Mouse (Mus musculus) limb, embryonic 12.5 days (tissue): ENCODE measurements around the gene Gpatch4. TPM values are rescaled to one million over a fixed set of nuclear protein-coding genes. Genes with fewer than 3 reads are reported as not detected.

Source experiments
- ATAC-seq: fragments of 200-750 bp; cut with Nextera tagmentation; 2 replicates; pipeline ENCODE4 v1.8.0; 2017; ENCODE audit warnings: low read depth, moderate TSS enrichment; ENCODE audit not compliant: insufficient number of reproducible peaks, insufficient read depth, low FRiP score, low TSS enrichment
- H3K27ac ChIP-seq: fragments of 300-500 bp; sonication (generic); 2 replicates; pipeline ENCODE4 v1.5.1; 2016; ENCODE audit warnings: mild to moderate bottlenecking, moderate library complexity
- H3K27me3 ChIP-seq: fragments of 300-500 bp; sonication (generic); 2 replicates; pipeline ENCODE4 v1.6.1; 2016; ENCODE audit warnings: mild to moderate bottlenecking, moderate library complexity
- H3K36me3 ChIP-seq: fragments of 300-500 bp; sonication (generic); 2 replicates; pipeline ENCODE4 v1.6.1; 2016; ENCODE audit warnings: mild to moderate bottlenecking, moderate library complexity
- H3K4me1 ChIP-seq: fragments of 300-500 bp; sonication (generic); replicated peaks from 2 replicates; pipeline ENCODE4 v1.6.1; 2016
- H3K4me2 ChIP-seq: fragments of 300-500 bp; sonication (generic); 2 replicates; pipeline ENCODE4 v1.6.1; 2016; ENCODE audit warnings: mild to moderate bottlenecking, moderate library complexity
- H3K4me3 ChIP-seq: fragments of 300-500 bp; sonication (generic); replicated peaks from 2 replicates; pipeline ENCODE4 v1.5.1; 2016; ENCODE audit warnings: mild to moderate bottlenecking
- H3K9ac ChIP-seq: fragments of 300-500 bp; sonication (generic); replicated peaks from 2 replicates; pipeline ENCODE4 v1.6.1; 2016; ENCODE audit warnings: mild to moderate bottlenecking, moderate library complexity
- H3K9me3 ChIP-seq: fragments of 300-500 bp; sonication (generic); 2 replicates; pipeline ENCODE4 v1.6.1; 2016; ENCODE audit warnings: mild to moderate bottlenecking, moderate library complexity
- WGBS: fragments of 180-500 bp; shearing (Covaris S2); methylation state at CpG from one replicate; pipeline ENCODE4 v1.1.7; 2016; 5-methylcytosine and 5-hydroxymethylcytosine counted together
- polyA plus RNA-seq: library from polyadenylated mRNA; unstranded; fragments of >200 nt; fragmentation: Nextera tagmentation; extraction: Ambion mirVana; gene quantifications from 2 replicates; pipeline ENCODE4 v1.2.1, GENCODE M21; 2016

Gene Gpatch4
- polyA plus RNA-seq, 1 experiment from 2014 or later: 30.8 TPM

- no peaks in the 10 kb centered on the region for H3K9me3 ChIP-seq
- WGBS: 65% methylated on average over 1 of the region's 1 CpGs
- no peak overlapping the region for H3K4me3 ChIP-seq
- H3K9ac ChIP-seq: no peak overlapping the region
- no peaks in the 10 kb centered on the region for H3K36me3 ChIP-seq
- peaks cover 58% of the 10 kb centered on the region for H3K27me3 ChIP-seq
- no peak overlapping the region for H3K27ac ChIP-seq
- no peaks in the 10 kb centered on the region for H3K4me1 ChIP-seq
- H3K4me2 ChIP-seq: no peak overlapping the region
- no peak for ATAC-seq
Measured at GRCm38 (mm10) chr3:88035561-88036293, 7.2 kb upstream of the Gpatch4 start.

DNA sequence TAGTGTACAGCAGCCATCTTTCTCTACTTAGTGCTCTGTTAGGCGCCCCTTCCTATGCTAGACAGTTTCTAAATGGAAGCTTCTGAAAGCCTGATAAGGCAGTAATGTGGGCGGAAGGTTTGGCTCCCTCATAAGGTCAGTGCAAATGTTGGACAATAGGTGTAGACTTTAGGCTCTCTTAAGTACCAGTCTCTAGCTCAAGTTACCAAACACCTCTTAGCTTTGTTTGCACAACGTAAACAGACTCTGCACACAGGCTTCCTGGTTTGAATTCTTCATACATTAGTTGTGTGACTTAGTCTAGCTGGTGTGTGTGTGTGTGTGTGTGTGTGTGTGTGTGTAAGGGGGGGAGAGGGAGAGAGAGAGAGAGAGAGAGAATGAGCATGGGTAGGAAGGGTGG lies 6.6 kb downstream of the Gpatch4 start:
- Histone ChIP-seq H3K9ac (no peak overlapping the region), H3K36me3 (peaks cover 49% of the 10 kb centered on the region)
- 85% methylated on average over 3 of the region's 3 CpGs for WGBS

GRCm38 (mm10) chr3:88057030-88057429 lies 14.1 kb downstream of the Gpatch4 start:
- H3K4me2 ChIP-seq: peak overlapping the region; percentile 87
- peaks cover 13% of the 10 kb centered on the region for H3K4me1 ChIP-seq
- H3K36me3 ChIP-seq: peaks cover 50% of the 10 kb centered on the region
- H3K27ac ChIP-seq: no peak overlapping the region
- no peaks in the 10 kb centered on the region for H3K9me3 ChIP-seq
- ATAC-seq: no peak
- H3K4me3 ChIP-seq: peak overlapping the region; percentile 91
- no peaks in the 10 kb centered on the region for H3K27me3 ChIP-seq
- 88% methylated on average over 6 of the region's 6 CpGs for WGBS
- H3K9ac ChIP-seq: peak overlapping the region; percentile 91

More for the DNA sequence above, 6.6 kb downstream of the Gpatch4 start:
- H3K27me3 ChIP-seq: no peaks in the 10 kb centered on the region
- H3K27ac ChIP-seq: no peak overlapping the region
- no peak overlapping the region for H3K4me3 ChIP-seq
- no peak for ATAC-seq
- H3K4me1 ChIP-seq: no peaks in the 10 kb centered on the region
- no peaks in the 10 kb centered on the region for H3K9me3 ChIP-seq
- no peak overlapping the region for H3K4me2 ChIP-seq

DNA sequence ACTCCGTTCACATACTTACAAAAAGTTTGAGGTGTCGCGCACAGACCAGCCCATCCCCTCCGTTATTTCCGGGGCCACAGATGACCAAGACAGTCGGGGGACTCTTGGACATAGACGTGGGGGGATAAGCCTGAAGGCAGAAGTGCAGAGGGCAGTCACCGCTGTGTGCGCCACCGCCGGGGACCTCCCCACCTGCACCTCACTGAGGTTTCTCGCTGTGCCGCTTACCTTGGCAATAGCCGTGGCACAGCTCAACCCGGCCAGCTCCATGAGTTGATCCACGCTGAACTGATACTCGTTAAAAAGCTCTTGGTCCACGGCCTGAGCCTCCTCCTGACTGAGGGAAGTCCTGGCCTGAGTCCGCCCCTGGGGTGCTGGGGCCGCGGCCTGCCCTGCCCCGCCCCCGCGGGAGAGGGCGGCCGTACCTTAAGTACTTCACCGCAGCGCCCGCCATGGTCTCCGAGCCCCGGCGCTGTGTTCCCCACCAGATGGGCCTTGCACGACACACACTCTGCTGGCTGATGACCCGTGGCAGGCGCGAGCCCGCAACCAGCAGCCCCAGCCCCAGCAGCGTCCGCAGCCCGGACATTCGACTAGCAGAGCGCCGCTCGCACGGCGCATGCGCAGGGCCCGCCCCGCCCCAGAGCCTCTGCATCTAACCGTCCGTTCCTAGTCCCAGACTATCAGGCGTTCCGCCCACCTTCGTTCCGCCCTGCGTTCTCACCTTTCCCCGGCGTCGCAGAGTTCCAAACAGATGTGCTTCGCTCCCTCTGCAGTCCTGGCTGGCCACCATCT lies 15.2 kb downstream of the Gpatch4 start, which contains the start of gene Naxe:
Gene Naxe (minus strand): TSS at position 594 of the 795 bp plus-strand sequence.
- WGBS: 2% methylated on average over 60 of the region's 60 CpGs

GRCm38 (mm10) chr3:88068386-88068785 lies 25.5 kb downstream of the Gpatch4 start:
- Histone ChIP-seq H3K9me3 (no peaks in the 10 kb centered on the region), H3K9ac (no peak overlapping the region), H3K36me3 (no peaks in the 10 kb centered on the region), H3K4me1 (0 out of 2 replicates have a peak, but pooled peaks cover 6% of the 10 kb centered on the region), H3K4me3 (no peak overlapping the region), H3K27ac (no peak overlapping the region), H3K27me3 (0 out of 2 replicates have a peak, but pooled peaks cover 14% of the 10 kb centered on the region), H3K4me2 (no peak overlapping the region)
- no peak for ATAC-seq
- 25% methylated on average over 2 of the region's 2 CpGs for WGBS

More for the DNA sequence above, 15.2 kb downstream of the Gpatch4 start, which contains the start of gene Naxe:
- Histone ChIP-seq H3K4me1 (peaks cover 13% of the 10 kb centered on the region), H3K27ac (peak within 1 kb of the TSS; percentile 84), H3K36me3 (peaks cover 40% of the 10 kb centered on the region), H3K4me2 (peak within 1 kb of the TSS; percentile 87), H3K9ac (peak within 1 kb of the TSS; percentile 91), H3K4me3 (peak within 1 kb of the TSS; percentile 91), H3K27me3 (no peaks in the 10 kb centered on the region), H3K9me3 (no peaks in the 10 kb centered on the region)
- ATAC-seq: peak; percentile 93

- ATAC-seq: peak; percentile 44; the same call in 1 of the 2 replicates
Measured at GRCm38 (mm10) chr3:88071783-88072182, 28.9 kb downstream of the Gpatch4 start.

GRCm38 (mm10) chr3:88073631-88074030 lies 30.7 kb downstream of the Gpatch4 start:
- no peak overlapping the region for H3K27ac ChIP-seq
- 0 out of 2 replicates have a peak, but pooled peaks cover under 1% of the 10 kb centered on the region for H3K4me1 ChIP-seq
- no peak for ATAC-seq
- H3K4me3 ChIP-seq: no peak overlapping the region
- no peak overlapping the region for H3K4me2 ChIP-seq
- WGBS: 47% methylated on average over 2 of the region's 2 CpGs
- H3K36me3 ChIP-seq: no peaks in the 10 kb centered on the region
- H3K9ac ChIP-seq: no peak overlapping the region
- H3K9me3 ChIP-seq: no peaks in the 10 kb centered on the region
- H3K27me3 ChIP-seq: 0 out of 2 replicates have a peak, but pooled peaks cover 17% of the 10 kb centered on the region

More at GRCm38 (mm10) chr3:88071783-88072182, 28.9 kb downstream of the Gpatch4 start:
- no peak overlapping the region for H3K27ac ChIP-seq
- 0 out of 2 replicates have a peak, but pooled peaks cover 6% of the 10 kb centered on the region for H3K4me1 ChIP-seq
- H3K4me2 ChIP-seq: no peak overlapping the region
- 0 out of 2 replicates have a peak, but pooled peaks cover 14% of the 10 kb centered on the region for H3K27me3 ChIP-seq
- no peak overlapping the region for H3K9ac ChIP-seq
- no peaks in the 10 kb centered on the region for H3K9me3 ChIP-seq
- H3K36me3 ChIP-seq: no peaks in the 10 kb centered on the region
- WGBS: 5% methylated on average over 5 of the region's 5 CpGs
- H3K4me3 ChIP-seq: no peak overlapping the region

DNA sequence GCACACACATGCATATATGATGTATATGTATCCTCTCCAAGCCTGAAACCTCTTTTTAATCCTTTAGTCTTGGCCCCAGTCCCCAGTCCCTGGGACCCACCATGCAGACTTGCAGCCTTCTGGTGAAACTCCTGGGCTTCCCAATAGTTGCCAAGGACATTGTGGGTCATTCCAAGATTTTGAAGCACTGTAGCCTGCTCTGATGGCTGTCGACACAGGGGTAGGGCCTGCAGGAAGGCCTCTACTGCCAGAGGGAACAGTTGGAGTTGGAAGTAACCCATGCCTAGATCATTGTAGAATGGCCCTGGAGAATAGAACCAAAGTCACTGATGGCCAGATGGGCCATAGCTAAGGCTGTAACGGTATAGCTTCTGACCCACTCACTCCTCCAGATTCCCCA lies 31.4 kb downstream of the Gpatch4 start:
- WGBS: 72% methylated on average over 2 of the region's 2 CpGs
- Histone ChIP-seq H3K36me3 (no peaks in the 10 kb centered on the region), H3K9me3 (no peaks in the 10 kb centered on the region), H3K4me3 (no peak overlapping the region), H3K4me2 (no peak overlapping the region), H3K4me1 (no peaks in the 10 kb centered on the region), H3K27me3 (0 out of 2 replicates have a peak, but pooled peaks cover 17% of the 10 kb centered on the region), H3K27ac (no peak overlapping the region), H3K9ac (no peak overlapping the region)
- ATAC-seq: no peak

DNA sequence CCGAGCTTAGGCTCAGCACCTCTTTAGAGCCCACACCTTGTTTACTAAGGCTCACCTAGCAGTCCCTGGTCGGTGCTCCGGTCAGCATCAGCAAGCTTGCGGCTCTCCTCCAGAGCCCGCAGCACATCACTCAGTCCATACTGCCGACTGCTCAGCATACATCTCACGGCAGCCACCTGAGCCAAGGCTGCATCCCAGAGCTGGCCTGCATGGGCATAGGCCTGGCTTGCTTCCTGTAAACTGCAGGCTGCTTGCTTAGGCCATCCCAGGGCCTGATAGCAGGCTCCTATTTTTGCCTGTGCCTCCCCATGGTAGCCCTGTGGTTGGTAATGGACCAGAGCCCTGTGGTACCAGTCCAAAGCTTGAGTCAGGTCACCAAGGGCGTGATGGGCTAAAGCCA lies 31.9 kb downstream of the Gpatch4 start:
- no peak for ATAC-seq
- no peaks in the 10 kb centered on the region for H3K36me3 ChIP-seq
- H3K9ac ChIP-seq: no peak overlapping the region
- 68% methylated on average over 8 of the region's 8 CpGs for WGBS
- H3K9me3 ChIP-seq: no peaks in the 10 kb centered on the region
- H3K4me2 ChIP-seq: no peak overlapping the region
- no peaks in the 10 kb centered on the region for H3K4me1 ChIP-seq
- 0 out of 2 replicates have a peak, but pooled peaks cover 17% of the 10 kb centered on the region for H3K27me3 ChIP-seq
- no peak overlapping the region for H3K27ac ChIP-seq
- H3K4me3 ChIP-seq: no peak overlapping the region

DNA sequence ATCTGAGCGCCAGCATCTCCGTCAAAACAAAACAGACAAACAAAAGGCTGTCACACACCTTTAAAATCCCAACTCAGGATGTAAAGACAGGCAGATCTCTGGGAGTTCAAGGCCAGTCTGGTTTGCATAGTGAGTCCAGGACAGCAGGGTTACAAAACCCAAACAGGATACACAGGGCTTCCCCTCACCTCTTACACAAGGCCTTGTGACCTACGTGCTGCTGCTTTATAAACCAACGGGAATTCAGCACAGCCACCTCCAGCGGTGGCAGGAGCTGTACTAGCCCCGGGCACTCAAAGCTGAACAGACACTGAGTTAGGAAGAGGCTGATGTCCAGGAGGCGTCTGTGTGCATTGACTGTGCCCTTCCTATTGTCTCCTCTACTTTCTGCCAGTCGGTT lies 34.5 kb downstream of the Gpatch4 start:
- Histone ChIP-seq H3K9me3 (no peaks in the 10 kb centered on the region), H3K9ac (no peak overlapping the region), H3K36me3 (no peaks in the 10 kb centered on the region), H3K4me3 (no peak overlapping the region), H3K4me2 (no peak overlapping the region), H3K27me3 (0 out of 2 replicates have a peak, but pooled peaks cover 3% of the 10 kb centered on the region), H3K27ac (no peak overlapping the region), H3K4me1 (peaks cover 5% of the 10 kb centered on the region)
- 58% methylated on average over 8 of the region's 8 CpGs for WGBS
- ATAC-seq: no peak

- Histone ChIP-seq H3K27me3 (0 out of 2 replicates have a peak, but pooled peaks cover 3% of the 10 kb centered on the region), H3K4me1 (peaks cover 12% of the 10 kb centered on the region), H3K9me3 (no peaks in the 10 kb centered on the region), H3K27ac (no peak within 1 kb of the TSS), H3K4me2 (no peak within 1 kb of the TSS), H3K36me3 (no peaks in the 10 kb centered on the region), H3K9ac (no peak within 1 kb of the TSS), H3K4me3 (no peak within 1 kb of the TSS)
- no peak for ATAC-seq
- WGBS: 73% methylated on average over 4 of the region's 4 CpGs
Measured at GRCm38 (mm10) chr3:88078204-88078603, 35.3 kb downstream of the Gpatch4 start, which contains the start of gene Ttc24. Gene Ttc24 (minus strand): TSS chr3:88078304.
